ENCODE assay signal across 9 mouse cellular contexts in genomic region chr13:23709714-23710373, GRCm38 (mm10). TPM values are rescaled to one million over a fixed set of nuclear protein-coding genes. Genes with fewer than 3 reads are reported as not detected.
A peak's percentile ranks its signal among the peaks of the same experiment; 100 is the strongest.
DNase-seq lines count a peak whose midpoint lies in the region; ATAC-seq and TF ChIP-seq lines count a peak whose summit lies in the region.
"Had no signal": no experiment of that assay in that cellular context is flagged by ENCODE, and none has a peak within 500 bp of the region (broad histone marks: within the 10 kb centered on the region; RNA-seq: fewer than 3 reads in every experiment).

No protein-coding gene starts in this region.

- no peak; the same call in 1 of the 2 replicates for ATAC-seq in heart, postnatal 0 days (ENCODE audit: insufficient read depth, low read depth)

- 33% methylated on average over 15 of the region's 15 CpGs for WGBS in heart, postnatal 0 days

- H3K4me3 ChIP-seq in heart, postnatal 0 days (ENCODE audit: low read depth, low read length) = peak overlapping the region; percentile 70

- H3K27me3 ChIP-seq in heart, postnatal 0 days (ENCODE audit: control insufficient read depth, insufficient read depth, low read length) = no peaks in the 10 kb centered on the region

- TF ChIP-seq EP300 in heart, postnatal 0 days (IDR thresholded peaks at IDR 0.05; ENCODE audit: low read depth) = no peak

- H3K4me2 ChIP-seq in heart, postnatal 0 days (ENCODE audit: low read depth, low read length) = peak overlapping the region; percentile 91

- no peaks in the 10 kb centered on the region for H3K9me3 ChIP-seq in heart, postnatal 0 days (replicated peaks; ENCODE audit: control insufficient read depth, low read length)

- intact Hi-C loops in heart, postnatal 25 days (cut with DNase I) = no loop called here

- H3K27ac ChIP-seq in heart, postnatal 0 days (ENCODE audit: low read depth) = peak overlapping the region; percentile 83

- H3K9ac ChIP-seq in heart, postnatal 0 days (replicated peaks; ENCODE audit: low read depth, low read length) = peak overlapping the region; percentile 82

- no peak for TF ChIP-seq CTCF in heart, postnatal 0 days (IDR thresholded peaks at IDR 0.05; ENCODE audit: low read depth)

- H3K4me1 ChIP-seq in heart, postnatal 0 days (ENCODE audit: control insufficient read depth, insufficient read depth) = peaks cover 4% of the 10 kb centered on the region; the same call in 1 of the 2 replicates

- peak; percentile 85 for DNase-seq in heart, adult 11 months
- no peak for DNase-seq in heart, postnatal 25 days (ENCODE audit: low spot score)
- DNase-seq in NIH3T3 (ENCODE audit: low read depth) = peak; percentile 22
- no peak for DNase-seq in heart, postnatal 0 days (ENCODE audit: low spot score)
- DNase-seq in lung, postnatal 10 days = peak; percentile 32
- DNase-seq in testis, postnatal 14 days (ENCODE audit: low spot score) = peak; percentile 66
- no peak for DNase-seq in B cell, adult 2 months
- no peak for DNase-seq in thymus, postnatal 4 days

- H3K36me3 ChIP-seq in heart, postnatal 0 days (replicated peaks; ENCODE audit: control insufficient read depth, insufficient read depth, low read length) = no peaks in the 10 kb centered on the region

RNA-seq across cellular contexts. Expression of gene Hfe, which starts 0.8 kb away (rescaled TPM):
- total RNA-seq in heart, postnatal 25 days (2021) = 10 to 100 TPM; 48.9 to 50.3 TPM
- total RNA-seq in heart, postnatal 0 days (2014; rRNA removed; ENCODE audit: low replicate concordance) = 21.4 and 25.9 TPM in 2 replicates
- 18.0 and 22.3 TPM in 2 replicates for polyA plus RNA-seq in heart, postnatal 0 days (2015; fragmentation: Nextera tagmentation; extraction: Ambion mirVana)

RNA-seq across cellular contexts. Expression of gene Hist1h4c, which starts 11.6 kb away (rescaled TPM):
- total RNA-seq in heart, postnatal 25 days (2021) = 10 to 100 TPM; 42.4 to 60.8 TPM
- 1,145 and 1,607 TPM in 2 replicates for total RNA-seq in heart, postnatal 0 days (2014; rRNA removed; ENCODE audit: low replicate concordance)
- 1.5 and 1.7 TPM in 2 replicates for polyA plus RNA-seq in heart, postnatal 0 days (2015; fragmentation: Nextera tagmentation; extraction: Ambion mirVana)

RNA-seq across cellular contexts. Expression of gene Hist1h1t, which starts 14.2 kb away (rescaled TPM):
- not detected for total RNA-seq in heart, postnatal 25 days (2021)
- total RNA-seq in heart, postnatal 0 days (2014; rRNA removed; ENCODE audit: low replicate concordance) = 0.23 and 2.0 TPM in 2 replicates
- polyA plus RNA-seq in heart, postnatal 0 days (2015; fragmentation: Nextera tagmentation; extraction: Ambion mirVana) = not detected in 2 replicates
- total RNA-seq: hematopoietic stem cell, adult 5-6 weeks had no signal

RNA-seq across cellular contexts. Expression of gene Hist1h2bc, which starts 25.8 kb away (rescaled TPM):
- total RNA-seq in heart, postnatal 25 days (2021) = 10 to 100 TPM; 73.7 to 74.9 TPM
- 253 and 309 TPM in 2 replicates for total RNA-seq in heart, postnatal 0 days (2014; rRNA removed; ENCODE audit: low replicate concordance)
- 94.4 and 115 TPM in 2 replicates for polyA plus RNA-seq in heart, postnatal 0 days (2015; fragmentation: Nextera tagmentation; extraction: Ambion mirVana)

RNA-seq across cellular contexts. Expression of gene Hist1h2ac, which starts 26.1 kb away (rescaled TPM):
- total RNA-seq in heart, postnatal 25 days (2021) = 1 to 10 TPM; 1.5 to 1.9 TPM
- 62.8 and 88.1 TPM in 2 replicates for total RNA-seq in heart, postnatal 0 days (2014; rRNA removed; ENCODE audit: low replicate concordance)
- polyA plus RNA-seq in heart, postnatal 0 days (2015; fragmentation: Nextera tagmentation; extraction: Ambion mirVana) = 0.45 and 0.49 TPM in 2 replicates

Comparison
In these comparisons a context has a peak if more than half of its experiments do, and no peak if none do; other contexts are left out.
1. DNase-seq: peak in heart, adult 11 months (single experiment), NIH3T3 (single experiment), lung, postnatal 10 days (single experiment) and testis, postnatal 14 days (single experiment); none in heart, postnatal 25 days (single experiment), heart, postnatal 0 days (single experiment), B cell, adult 2 months (0 of 2) and thymus, postnatal 4 days (single experiment).
2. RNA of gene Hist1h4c, which starts 11.6 kb away (total RNA-seq): 1,145 to 1,607 TPM in heart, postnatal 0 days; 42.4 to 60.8 TPM in heart, postnatal 25 days; every median in the first group is over 10 times any median in the second.